Mouse (Mus musculus): Measurements from ENCODE around the gene Zfp629.

DNA sequence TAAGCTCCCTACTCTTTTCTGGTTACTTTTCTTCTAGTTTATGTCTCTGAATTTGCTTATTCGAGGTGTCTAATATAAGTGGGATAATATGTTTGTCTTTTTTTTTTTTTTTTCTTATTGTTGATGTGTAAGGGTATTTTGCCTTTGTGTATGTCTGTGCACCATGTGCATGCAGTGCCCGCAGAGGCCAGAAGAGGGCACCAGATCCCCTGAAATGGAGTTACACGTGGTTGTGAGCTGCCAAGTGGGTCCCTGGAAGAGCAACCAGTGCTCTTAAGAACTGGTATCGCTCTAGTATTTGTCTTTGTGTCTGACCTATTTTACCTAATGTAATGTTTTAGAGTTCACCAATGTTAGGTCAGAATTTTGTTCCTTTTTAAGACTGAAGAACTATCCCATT lies 41.3 kb upstream of the Zfp629 start:
- peak; percentile 88 for TF ChIP-seq CTCF (IDR thresholded peaks at IDR 0.05; ENCODE audit: control insufficient read depth, insufficient read depth, low read length)
- TF ChIP-seq POLR2A (IDR thresholded peaks at IDR 0.05; ENCODE audit: borderline replicate concordance, control insufficient read depth, low read depth, low read length), result no peak

All from bone marrow, adult 2 months (tissue).